Mouse (Mus musculus) layer of hippocampus, adult 18-20 months (tissue): ENCODE measurements around the gene Hectd3. TPM values are rescaled to one million over a fixed set of nuclear protein-coding genes. Genes with fewer than 3 reads are reported as not detected.
A peak's percentile ranks its signal among the peaks of the same experiment; 100 is the strongest.

Source experiments
- DNase-seq, 2 experiments: peaks; one replicate each; pipeline ENCODE4 v3.0.0; 2022; ENCODE audit warnings: low spot score in 2 of 2
- long read RNA-seq: library from polyadenylated mRNA; stranded (forward); transcript quantifications from one replicate; pipeline ENCODE4 v2.0.0, GENCODE M21; 2021
- total RNA-seq, 2 experiments: library from RNA; stranded (reverse); gene quantifications; 2 replicates each; pipeline ENCODE4 v1.2.3; 2021

Hectd3 gene
- 10 to 100 TPM; 43.7 to 45.4 TPM for total RNA-seq
- long read RNA-seq, full-length matches to known transcripts, result 40 of 67 reads
- long read RNA-seq, partial matches to known transcripts, result 4 of 67 reads
- long read RNA-seq, other reads (novel, unspliced or antisense), result 23 of 67 reads

DNA sequence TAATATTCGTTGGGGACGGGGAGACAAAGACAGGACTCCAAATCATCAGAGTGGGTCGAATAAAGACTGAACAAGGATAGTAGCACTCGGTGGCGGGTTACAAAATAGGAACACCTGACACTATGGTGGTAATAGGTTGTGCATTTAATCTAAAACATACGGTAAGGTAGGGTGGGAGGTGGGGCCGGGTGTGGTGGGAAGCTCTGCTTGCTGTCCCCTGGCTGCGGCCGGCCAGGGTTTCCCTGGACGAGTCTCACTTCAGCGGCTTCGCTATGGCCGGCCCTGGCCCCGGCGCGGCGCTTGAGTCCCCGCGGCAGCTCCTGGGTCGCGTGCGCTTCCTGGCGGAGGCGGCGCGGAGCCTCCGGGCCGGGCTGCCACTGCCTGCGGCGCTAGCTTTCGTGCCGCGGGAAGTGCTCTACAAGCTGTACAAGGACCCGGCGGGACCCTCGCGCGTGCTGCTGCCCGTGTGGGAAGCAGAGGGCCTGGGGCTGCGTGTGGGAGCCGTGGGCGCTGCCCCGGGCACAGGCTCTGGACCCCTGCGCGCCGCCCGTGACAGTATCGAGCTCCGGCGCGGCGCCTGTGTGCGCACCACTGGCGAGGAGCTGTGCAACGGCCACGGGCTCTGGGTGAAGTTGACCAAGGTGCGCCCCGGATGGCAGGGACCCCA is at the start of gene Hectd3:
Hectd3 (plus strand) TSS at position 187 of the 667 bp plus-strand sequence.
- DNase-seq, result peak; percentile 19 to 68

DNA sequence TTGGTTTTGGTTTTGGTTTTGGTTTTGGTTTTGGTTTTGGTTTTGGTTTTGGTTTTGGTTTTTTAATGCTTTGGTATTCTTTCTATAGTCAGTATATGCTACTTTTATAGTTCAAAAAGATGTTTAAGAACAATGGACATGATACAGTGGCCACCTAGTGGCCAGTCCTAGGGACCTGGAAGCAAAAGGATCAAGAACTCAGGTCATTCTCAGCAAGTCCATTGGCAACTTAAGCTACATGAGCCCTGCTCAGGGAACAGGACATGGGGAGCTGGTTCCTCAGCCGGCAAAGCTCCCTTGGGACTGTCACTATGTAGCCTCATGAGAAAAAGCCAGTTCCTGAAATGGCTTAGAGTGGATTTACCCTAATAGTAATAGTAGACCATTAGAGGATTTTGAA is 43.5 kb upstream of the Hectd3 start:
- DNase-seq, result no peak

DNA sequence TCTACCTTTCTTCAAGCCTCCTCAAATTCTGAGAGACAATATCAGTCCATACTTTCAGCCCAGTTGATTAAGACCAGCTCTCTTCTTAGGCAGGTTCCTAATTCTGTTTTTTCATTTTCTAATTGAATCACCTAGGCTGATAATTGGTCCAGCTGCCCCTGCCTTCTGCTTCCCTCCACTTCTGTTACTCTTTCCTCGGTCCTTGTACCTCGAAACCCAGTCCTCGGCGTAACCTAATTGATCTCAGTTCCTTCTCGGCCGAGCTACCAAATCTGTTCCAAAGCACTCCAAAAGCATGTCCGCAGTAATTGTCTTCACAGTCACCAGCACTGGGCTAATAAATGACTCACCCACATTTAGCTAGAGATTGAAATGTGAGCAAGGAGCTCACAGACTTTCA is 40.2 kb upstream of the Hectd3 start:
- DNase-seq, result no peak

- no peak for DNase-seq
Observed at GRCm38 (mm10) chr4:116976503-116976902, 18.6 kb upstream of the Hectd3 start.

DNA sequence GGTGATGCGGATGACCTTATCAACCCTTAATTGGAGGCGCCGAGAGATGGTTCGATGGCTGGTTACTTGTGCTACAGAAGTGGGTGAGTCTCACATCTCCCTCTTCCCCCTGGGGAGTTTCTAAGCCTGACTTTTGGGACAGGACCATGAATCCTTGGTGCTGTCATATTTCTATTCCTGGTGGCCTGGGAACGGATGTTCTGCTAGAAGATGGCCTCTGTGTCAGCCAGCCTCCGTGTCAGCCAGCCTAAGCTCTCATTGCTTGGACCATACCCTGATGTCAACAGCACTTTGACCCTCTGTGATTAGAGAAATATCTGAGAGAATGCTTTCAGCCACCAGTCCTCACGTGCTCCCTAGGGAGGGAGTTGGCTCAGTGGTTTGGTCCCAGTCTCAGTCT is 9.4 kb upstream of the Hectd3 start:
- no peak for DNase-seq

GRCm38 (mm10) chr4:116986400-116987121 is 8.6 kb upstream of the Hectd3 start:
- DNase-seq, result peak; percentile 73 to 86

DNA sequence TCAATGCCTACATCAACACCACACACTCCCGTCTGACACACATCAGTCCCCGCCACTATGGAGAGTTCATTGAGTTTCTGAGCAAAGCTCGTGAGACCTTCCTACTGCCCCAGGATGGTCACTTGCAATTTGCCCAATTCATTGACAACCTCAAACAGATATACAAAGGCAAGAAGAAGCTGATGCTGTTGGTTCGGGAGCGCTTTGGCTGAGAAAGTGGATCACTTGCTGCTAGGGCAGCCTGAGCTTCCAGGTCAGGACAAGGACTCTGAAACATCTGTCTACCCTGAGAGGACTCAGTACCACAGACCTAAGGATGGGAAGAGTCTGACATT is 8.0 kb upstream of the Hectd3 start:
- no peak for DNase-seq

DNA sequence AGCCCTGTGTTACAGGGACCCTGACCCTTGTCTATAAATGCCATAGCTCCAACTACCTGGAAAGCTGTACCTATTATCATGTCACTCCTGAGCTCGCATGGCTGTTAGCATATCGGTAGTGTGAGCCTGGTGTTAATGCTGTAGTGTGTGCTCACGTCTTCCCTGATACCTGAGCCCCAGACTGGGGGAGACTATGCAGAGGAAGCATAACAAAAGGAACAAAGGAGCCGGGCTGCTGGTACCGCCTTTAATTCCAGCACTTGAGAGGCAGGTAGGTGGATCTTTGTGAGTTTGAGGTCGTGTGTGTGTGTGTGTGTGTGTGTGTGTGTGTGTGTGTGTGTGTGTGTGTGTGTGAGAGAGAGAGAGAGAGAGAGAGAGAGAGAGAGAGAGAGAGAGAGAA is 5.4 kb upstream of the Hectd3 start:
- no peak for DNase-seq

DNA sequence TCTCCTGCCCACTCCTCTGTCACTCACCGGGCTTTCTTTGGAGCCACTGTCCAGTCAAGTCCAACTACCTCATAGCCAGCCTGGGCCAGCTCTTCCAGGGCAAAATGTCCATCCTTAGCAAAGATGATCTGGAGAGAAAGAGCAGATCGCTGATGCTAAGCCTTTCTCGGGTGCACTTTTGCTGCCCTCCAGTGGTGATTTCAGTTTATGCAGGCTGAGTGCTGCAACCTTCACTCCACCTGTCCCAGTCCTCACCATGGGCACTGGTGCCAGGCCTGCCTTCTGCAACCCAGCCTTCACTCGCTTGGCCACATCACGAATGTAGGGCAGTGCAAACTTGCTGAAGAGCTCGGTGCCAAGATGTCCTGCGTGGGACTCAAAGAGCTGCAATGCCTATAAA is 3.8 kb upstream of the Hectd3 start:
- peak; percentile 76 to 93 for DNase-seq

DNA sequence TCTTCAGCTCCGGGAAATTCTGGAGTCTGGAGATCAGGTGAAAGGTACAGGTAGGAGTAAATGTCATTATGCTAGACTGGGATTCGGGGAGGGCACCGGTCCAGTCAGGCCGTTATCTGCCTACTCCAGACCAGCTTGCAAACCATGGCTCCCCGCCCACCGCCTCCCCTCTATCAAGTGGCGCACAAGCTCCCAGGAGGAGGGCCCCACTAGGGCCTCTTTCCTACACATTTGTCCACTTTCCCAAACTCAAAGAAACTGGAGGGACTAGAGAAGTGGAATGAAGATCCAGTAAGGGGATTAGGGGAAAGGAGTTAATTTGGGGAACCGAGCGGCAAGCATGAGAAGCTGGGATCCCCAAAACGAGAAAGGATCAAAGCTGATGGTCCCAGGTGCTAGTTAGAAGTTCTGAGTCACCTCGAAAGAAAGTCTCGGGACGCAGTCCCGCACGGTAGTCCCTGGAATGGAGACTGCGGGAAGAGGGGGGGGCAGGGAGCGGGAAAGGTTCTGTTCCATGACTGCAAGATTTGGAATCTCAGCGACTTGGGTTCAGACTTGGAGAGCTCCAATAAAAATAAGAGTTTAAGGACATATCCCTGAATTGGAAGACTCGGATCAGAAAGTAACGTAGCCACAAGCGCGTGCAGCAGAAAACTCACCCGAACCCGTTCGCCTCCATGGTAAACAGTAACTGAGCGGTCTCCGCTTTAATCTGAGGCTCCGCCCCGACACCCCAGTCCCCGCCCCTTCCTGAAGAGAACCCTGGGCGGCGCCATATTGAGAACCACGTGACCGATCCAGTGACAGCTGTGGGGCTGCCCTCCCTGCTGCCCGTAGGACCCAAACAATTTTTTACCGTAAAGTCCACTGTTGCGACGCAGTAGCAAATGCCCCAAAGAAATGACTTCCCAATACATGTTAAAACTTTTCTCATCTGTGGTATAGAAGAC is 1.2 kb upstream of the Hectd3 start, which contains the start of gene Urod:
Urod (minus strand) TSS at position 742 of the 950 bp plus-strand sequence.
- DNase-seq, result peak; percentile 91 to 96

DNA sequence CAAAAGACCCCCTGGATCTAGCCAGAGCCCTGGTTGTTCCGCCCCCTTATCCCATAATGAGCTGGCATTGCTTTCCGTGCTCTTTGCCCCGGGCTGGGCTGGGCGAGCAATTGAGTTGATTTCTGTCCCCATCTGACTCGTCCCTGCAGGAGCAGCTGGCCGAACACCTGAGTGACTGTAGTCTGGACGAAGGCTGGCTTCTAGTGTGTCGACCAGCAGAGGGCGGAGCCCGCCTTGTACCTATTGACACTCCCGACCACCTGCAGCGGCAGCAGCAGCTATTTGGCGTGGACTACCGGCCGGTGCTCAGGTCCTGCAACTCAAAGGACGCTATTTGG is 650 bp downstream of the Hectd3 start:
- no peak for DNase-seq

- no peak for DNase-seq
Observed at GRCm38 (mm10) chr4:116999513-117000154, 4.5 kb downstream of the Hectd3 start.

DNA sequence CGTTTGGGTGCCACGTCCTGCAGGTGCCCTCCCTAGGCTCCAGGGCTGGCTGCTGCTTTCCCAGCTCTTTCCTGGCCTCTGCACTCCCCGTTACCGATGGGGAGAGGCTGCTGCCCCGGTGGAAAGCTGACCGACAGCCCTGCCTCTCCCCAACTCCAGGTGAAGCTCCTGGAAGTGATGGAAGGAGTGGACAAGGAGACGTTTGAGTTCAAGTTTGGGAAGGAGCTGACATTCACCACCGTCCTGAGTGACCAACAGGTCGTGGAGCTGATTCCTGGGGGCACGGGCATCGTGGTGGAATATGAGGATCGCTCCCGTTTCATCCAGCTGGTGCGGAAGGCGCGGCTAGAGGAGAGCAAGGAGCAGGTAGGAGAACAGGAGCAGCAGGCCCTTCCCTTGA is 6.8 kb downstream of the Hectd3 start:
- no peak for DNase-seq

- DNase-seq, result peak; percentile 35 to 82
Observed at GRCm38 (mm10) chr4:117002543-117003521, 7.7 kb downstream of the Hectd3 start.

DNA sequence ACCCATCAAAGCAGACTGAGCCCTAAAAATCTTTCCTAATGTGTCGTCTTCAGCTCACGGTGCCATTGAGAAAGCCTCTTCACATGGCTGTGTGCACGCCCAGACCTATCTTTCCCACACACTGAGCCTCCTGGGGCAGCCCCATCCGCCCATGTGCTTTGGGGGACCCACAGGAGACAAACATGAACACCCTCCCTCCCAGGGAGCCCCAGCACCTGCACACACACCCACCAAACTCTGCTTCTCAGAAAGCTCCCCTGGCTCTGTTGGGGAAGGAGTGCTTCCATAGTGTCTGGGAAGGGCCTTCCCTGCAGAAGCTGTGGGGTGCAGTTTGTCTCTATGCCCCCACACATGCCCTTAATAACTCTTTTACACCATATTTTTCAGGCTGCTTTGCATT is 9.5 kb downstream of the Hectd3 start:
- DNase-seq, result no peak

GRCm38 (mm10) chr4:117005611-117006400 is 10.7 kb downstream of the Hectd3 start:
- DNase-seq, result no peak

- DNase-seq, result no peak
Observed at GRCm38 (mm10) chr4:117007058-117007457, 11.9 kb downstream of the Hectd3 start.

- no peak for DNase-seq
Observed at GRCm38 (mm10) chr4:117010231-117010630, 15.1 kb downstream of the Hectd3 start.

DNA sequence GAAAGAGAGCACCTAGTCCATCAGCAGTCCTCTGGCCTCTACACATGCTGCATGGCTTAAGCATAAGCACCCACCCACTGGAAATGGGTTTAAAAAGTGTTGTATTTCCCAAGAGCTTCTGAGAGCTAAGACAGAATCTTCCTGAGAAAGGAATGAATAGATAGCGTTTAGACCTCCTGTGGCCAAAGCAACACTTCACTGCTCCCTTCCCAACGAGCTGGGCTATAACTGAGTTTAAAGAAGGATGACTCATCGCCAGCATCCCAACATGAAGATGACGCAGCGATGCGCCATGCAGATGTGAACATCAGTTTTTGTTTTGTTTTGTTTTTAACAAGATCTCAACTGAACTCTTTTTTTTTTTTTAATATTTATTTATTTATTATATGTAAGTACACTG is 18.5 kb downstream of the Hectd3 start:
- DNase-seq, result no peak
